Mouse (Mus musculus): ENCODE data around the gene Eya2. TPM values are rescaled to one million over a fixed set of nuclear protein-coding genes. Genes with fewer than 3 reads are reported as not detected.

Eya2 gene
- polyA plus RNA-seq, 1 experiment, result 4.3 TPM

DNA sequence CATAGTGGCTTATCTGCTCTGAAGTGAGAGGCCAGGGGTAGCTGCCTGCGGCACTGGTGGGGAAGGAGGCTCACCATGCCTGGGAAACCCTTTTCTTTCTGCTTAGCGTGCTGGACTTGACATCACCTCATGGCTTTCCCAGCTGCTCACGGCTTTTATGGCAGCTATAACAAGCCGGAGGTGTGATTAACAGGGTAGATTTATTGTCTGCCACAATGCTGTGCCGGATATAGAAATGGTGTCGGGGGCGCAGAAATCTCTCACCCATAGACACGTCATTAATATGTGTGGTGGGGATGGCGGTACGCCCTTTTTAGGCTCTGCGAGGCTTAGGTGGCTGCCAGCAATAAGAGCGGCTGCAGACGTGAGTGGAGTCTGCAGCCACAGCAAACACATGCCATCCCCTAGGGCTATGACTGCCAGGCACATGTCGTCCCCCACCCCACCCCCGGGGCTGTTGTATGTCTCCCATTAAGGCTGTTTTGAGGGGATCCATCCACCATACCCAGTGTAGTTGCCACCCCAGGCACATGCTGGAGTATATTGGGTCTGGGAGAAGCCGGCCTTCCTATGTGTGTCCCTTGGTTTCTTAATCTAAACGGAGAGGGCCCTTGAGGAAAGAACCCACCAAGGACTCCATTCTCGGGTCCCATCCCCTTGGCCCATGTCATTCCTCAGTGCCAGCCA lies 137.9 kb downstream of the Eya2 start:
- H3K4me3 ChIP-seq (ENCODE audit: insufficient read depth, low read length), result no peak overlapping the region
- H3K4me1 ChIP-seq (ENCODE audit: control insufficient read depth, insufficient read depth, low read length), result no peaks in the 10 kb centered on the region
- TF ChIP-seq CTCF (IDR thresholded peaks at IDR 0.05; ENCODE audit: borderline replicate concordance, insufficient read depth, low read length) (no peak), POLR2A (IDR thresholded peaks at IDR 0.05; ENCODE audit: low read depth, low read length) (no peak)
- no peak overlapping the region for H3K27ac ChIP-seq (ENCODE audit: insufficient read depth, low read length)

DNA sequence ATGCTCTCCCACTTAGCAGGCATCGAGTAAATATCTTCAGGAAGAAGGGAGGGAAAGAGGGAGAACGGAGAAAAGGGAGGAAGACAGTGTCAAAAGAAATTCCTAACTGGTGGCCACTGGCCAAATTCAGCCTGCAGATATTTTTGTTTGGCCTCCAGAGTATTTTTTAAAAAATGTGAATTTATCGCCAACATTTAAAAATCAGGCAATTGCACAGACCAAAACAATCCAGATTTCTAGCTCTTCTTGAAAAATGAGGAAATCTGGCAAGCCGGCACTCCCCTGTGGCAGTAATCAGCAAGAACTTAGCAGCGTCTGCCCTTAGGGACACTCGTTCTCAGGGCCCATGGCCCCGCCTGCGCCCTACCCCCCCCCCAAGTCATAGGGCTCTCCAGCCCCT lies 138.9 kb downstream of the Eya2 start:
- TF ChIP-seq POLR2A (IDR thresholded peaks at IDR 0.05; ENCODE audit: low read depth, low read length) (no peak), CTCF (IDR thresholded peaks at IDR 0.05; ENCODE audit: borderline replicate concordance, insufficient read depth, low read length) (no peak)
- no peaks in the 10 kb centered on the region for H3K4me1 ChIP-seq (ENCODE audit: control insufficient read depth, insufficient read depth, low read length)
- H3K27ac ChIP-seq (ENCODE audit: insufficient read depth, low read length), result no peak overlapping the region
- no peak overlapping the region for H3K4me3 ChIP-seq (ENCODE audit: insufficient read depth, low read length)

DNA sequence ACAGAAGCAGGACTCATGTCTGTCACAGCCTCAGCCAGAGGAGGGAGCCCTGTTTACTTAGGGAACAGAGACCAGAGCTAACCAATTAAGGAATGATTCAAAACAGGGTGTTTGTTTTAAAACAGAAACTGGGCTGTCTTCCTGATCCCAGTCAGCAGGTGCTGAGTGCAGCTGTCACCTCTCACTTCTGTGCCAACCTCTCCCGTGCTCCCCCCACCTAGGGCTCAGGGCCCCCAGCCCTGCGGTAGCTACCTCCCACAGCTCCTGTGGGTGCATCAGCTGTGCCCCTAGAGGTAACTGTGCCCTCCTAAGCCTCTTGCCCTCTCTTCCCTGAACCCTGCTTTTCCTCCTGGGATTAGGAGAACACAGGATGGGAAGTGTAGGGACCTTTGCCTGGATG lies 141.5 kb downstream of the Eya2 start:
- H3K4me3 ChIP-seq (ENCODE audit: insufficient read depth, low read length), result no peak overlapping the region
- no peaks in the 10 kb centered on the region for H3K4me1 ChIP-seq (ENCODE audit: control insufficient read depth, insufficient read depth, low read length)
- no peak overlapping the region for H3K27ac ChIP-seq (ENCODE audit: insufficient read depth, low read length)
- TF ChIP-seq POLR2A (IDR thresholded peaks at IDR 0.05; ENCODE audit: low read depth, low read length), result no peak
- TF ChIP-seq CTCF (IDR thresholded peaks at IDR 0.05; ENCODE audit: borderline replicate concordance, insufficient read depth, low read length), result no peak

DNA sequence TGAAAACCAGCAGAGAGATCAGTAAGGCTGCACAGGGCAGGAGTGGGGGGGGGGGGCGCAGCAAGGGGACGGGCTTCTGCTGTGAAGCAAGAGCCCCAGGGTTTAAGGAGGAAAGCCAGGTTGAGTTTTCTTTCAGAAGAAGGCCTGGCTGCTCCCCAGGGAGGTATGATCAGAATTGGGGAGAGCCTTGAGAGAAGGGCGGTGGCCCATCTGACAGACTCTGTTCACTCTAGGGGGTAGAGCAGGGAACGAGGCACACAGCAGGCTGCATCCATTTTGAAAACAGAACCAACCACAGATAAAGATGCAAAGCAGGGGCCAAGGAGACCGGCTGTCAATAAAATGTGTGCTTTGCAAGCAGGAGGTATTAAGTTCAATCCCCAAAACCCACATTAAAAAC lies 145.5 kb downstream of the Eya2 start:
- no peak overlapping the region for H3K27ac ChIP-seq (ENCODE audit: insufficient read depth, low read length)
- TF ChIP-seq CTCF (IDR thresholded peaks at IDR 0.05; ENCODE audit: borderline replicate concordance, insufficient read depth, low read length), result no peak
- TF ChIP-seq POLR2A (IDR thresholded peaks at IDR 0.05; ENCODE audit: low read depth, low read length), result no peak
- H3K4me3 ChIP-seq (ENCODE audit: insufficient read depth, low read length), result no peak overlapping the region
- H3K4me1 ChIP-seq (ENCODE audit: control insufficient read depth, insufficient read depth, low read length), result no peaks in the 10 kb centered on the region

DNA sequence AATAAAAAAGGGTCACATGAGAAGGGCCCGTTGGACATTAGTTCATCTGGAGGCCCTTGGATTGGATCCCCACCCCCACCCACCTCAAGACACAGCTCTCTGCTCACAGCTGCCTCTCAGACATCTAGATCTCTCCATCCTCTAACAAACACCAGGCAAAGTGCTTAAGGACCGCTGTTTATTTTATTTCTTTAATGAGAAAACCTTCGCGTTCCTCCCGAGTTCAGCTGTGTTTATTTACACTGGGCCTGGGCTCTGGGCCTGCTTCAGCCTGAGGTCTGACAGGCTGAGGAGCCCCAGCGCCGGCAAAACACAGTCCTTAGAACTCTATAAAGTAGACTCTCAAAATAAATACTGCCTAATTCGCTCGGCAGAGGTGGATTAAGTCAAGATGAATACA lies 146.2 kb downstream of the Eya2 start:
- TF ChIP-seq CTCF (IDR thresholded peaks at IDR 0.05; ENCODE audit: borderline replicate concordance, insufficient read depth, low read length) (no peak), POLR2A (IDR thresholded peaks at IDR 0.05; ENCODE audit: low read depth, low read length) (no peak)
- Histone ChIP-seq H3K27ac (ENCODE audit: insufficient read depth, low read length) (no peak overlapping the region), H3K4me1 (ENCODE audit: control insufficient read depth, insufficient read depth, low read length) (no peaks in the 10 kb centered on the region)

DNA sequence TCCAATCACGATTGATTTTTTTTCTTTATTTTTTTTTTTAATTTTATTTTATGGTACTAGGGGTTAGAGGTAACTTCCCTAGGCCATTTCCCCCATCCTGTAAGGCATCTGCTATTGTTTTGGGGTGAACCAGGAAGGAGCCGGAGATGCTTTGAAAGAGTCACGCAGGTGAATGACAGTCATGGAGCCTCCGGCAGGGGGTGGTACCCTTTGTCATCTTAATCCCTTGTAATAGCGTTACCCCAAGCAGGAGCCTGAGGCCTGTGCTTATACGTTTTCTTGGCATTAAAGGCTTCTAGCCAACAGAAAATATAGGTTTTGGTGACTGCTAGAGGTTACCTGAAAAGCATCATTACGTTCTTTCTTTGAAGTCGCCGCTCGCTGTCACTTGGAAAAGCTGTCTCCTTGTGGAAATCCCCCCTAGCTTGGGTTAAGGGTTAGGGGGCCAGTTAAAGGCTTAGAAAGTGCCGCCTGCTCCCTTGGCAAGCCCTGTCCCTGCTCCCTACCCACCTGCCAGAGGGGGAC lies 146.8 kb downstream of the Eya2 start:
- Histone ChIP-seq H3K4me1 (ENCODE audit: control insufficient read depth, insufficient read depth, low read length) (no peaks in the 10 kb centered on the region), H3K4me3 (ENCODE audit: insufficient read depth, low read length) (no peak overlapping the region), H3K27ac (ENCODE audit: insufficient read depth, low read length) (no peak overlapping the region)
- TF ChIP-seq CTCF (IDR thresholded peaks at IDR 0.05; ENCODE audit: borderline replicate concordance, insufficient read depth, low read length) (no peak), POLR2A (IDR thresholded peaks at IDR 0.05; ENCODE audit: low read depth, low read length) (no peak)

More for the DNA sequence above, 146.2 kb downstream of the Eya2 start:
- H3K4me3 ChIP-seq (ENCODE audit: insufficient read depth, low read length), result no peak overlapping the region

DNA sequence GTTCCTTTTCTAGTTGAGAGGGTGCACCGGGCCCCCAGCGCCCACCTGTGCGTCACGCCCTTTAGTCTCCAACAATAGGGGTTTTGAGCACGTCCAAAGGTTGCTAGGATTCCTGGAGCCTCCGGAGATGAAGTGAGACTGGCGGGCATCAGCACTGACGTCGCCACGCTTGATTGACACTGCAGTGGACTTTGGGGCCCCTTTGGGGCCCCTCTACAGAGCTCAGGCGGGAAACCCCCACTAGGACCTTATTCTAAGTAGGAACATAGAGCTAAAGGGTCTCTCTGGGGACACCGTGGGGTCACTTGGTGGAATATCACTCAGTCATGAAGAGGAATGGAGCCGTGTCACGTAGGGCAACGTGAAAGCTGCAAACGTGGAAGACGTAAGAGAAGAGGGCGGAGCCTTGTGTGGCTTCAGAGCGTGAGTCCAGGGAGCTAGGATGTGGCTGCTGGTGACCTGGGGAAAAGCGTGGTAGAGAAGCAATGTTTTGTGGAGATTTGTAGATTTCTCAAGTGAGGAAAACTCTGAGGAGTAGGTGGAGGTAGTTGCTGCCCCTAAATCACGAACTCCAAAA lies 147.5 kb downstream of the Eya2 start:
- TF ChIP-seq CTCF (IDR thresholded peaks at IDR 0.05; ENCODE audit: borderline replicate concordance, insufficient read depth, low read length) (no peak), POLR2A (IDR thresholded peaks at IDR 0.05; ENCODE audit: low read depth, low read length) (no peak)
- Histone ChIP-seq H3K4me3 (ENCODE audit: insufficient read depth, low read length) (no peak overlapping the region), H3K4me1 (ENCODE audit: control insufficient read depth, insufficient read depth, low read length) (no peaks in the 10 kb centered on the region), H3K27ac (ENCODE audit: insufficient read depth, low read length) (no peak overlapping the region)

DNA sequence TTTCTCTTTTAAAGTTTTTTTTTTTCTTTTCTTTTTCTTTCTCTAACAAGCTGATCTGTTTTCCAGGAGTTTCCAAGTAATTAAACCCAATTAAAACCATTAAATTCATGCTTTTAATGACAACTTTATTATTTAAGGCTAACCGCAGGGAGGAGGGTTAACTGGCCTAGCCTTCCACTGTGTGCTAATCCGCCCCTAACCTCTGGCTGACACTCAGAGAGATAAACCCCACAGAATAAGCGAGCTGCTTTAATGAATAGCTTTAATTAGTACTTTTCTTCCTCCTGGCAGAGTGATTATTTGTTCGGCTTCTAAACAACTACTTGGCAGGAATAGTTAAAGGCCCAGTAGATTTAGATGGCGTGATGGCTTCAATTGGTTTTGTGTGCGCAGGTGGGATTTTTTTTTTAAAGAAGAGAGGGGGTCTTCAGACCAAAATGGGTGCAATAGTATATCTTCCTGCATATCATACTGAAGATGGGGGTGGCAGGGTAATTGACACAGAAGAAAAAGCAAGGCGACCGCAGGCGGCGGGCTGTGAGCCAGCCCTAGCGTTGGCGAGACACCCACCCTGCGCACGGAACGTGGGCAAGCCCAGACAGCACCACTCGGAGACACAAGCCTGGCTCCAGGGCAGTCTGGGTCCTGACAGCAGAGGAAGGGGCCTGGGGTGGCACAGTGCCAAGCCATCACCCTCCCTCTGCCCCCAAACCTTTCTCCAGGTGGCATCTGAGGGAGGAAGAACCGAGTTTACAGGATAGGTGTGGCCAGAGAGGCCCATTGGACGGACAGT lies 150.7 kb downstream of the Eya2 start:
- no peak overlapping the region for H3K4me3 ChIP-seq (ENCODE audit: insufficient read depth, low read length)
- no peak overlapping the region for H3K27ac ChIP-seq (ENCODE audit: insufficient read depth, low read length)
- no peaks in the 10 kb centered on the region for H3K4me1 ChIP-seq (ENCODE audit: control insufficient read depth, insufficient read depth, low read length)
- no peak for TF ChIP-seq POLR2A (IDR thresholded peaks at IDR 0.05; ENCODE audit: low read depth, low read length)
- TF ChIP-seq CTCF (IDR thresholded peaks at IDR 0.05; ENCODE audit: borderline replicate concordance, insufficient read depth, low read length), result no peak

DNA sequence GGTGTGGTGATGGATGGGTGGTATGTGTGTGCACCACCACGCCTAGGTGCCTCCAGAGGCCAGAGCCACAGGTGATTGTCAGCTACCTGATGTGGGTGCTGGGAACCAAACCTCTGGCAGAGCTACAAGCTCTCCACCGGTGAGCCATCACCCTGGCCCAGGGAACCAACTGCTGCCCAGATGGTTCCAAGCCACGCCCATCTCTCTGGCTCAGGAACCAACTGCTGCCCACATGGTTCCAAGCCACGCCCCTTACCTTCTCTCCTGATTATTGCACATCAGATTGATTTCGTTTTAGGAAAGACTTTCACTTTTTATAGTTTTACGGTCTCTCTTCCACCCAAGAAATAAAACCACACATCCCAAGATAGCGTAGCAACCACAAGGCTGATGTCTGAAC lies 153.1 kb downstream of the Eya2 start:
- no peak overlapping the region for H3K4me3 ChIP-seq (ENCODE audit: insufficient read depth, low read length)
- TF ChIP-seq POLR2A (IDR thresholded peaks at IDR 0.05; ENCODE audit: low read depth, low read length) (no peak), CTCF (IDR thresholded peaks at IDR 0.05; ENCODE audit: borderline replicate concordance, insufficient read depth, low read length) (no peak)
- no peak overlapping the region for H3K27ac ChIP-seq (ENCODE audit: insufficient read depth, low read length)
- no peaks in the 10 kb centered on the region for H3K4me1 ChIP-seq (ENCODE audit: control insufficient read depth, insufficient read depth, low read length)

DNA sequence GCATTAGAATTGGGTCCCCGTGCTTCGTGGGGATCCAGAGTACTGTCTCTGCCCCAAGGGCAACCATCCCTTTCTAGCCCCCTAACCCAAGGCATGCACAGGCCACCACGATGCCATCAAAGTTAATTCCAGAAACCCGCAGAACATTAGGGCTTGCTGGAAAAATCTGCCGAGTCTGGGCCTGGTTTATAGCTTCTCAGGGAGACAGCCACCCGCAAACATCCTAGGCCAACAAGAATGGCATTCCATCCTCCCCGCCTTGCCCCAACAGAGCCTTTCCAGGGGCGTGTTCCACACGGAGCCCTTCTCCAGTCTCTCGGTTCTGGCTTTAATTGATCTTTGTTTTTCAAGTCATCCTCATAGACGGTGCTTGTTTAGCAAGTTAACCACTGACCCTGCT lies 153.6 kb downstream of the Eya2 start:
- no peaks in the 10 kb centered on the region for H3K4me1 ChIP-seq (ENCODE audit: control insufficient read depth, insufficient read depth, low read length)
- H3K4me3 ChIP-seq (ENCODE audit: insufficient read depth, low read length), result no peak overlapping the region
- H3K27ac ChIP-seq (ENCODE audit: insufficient read depth, low read length), result no peak overlapping the region
- no peak for TF ChIP-seq CTCF (IDR thresholded peaks at IDR 0.05; ENCODE audit: borderline replicate concordance, insufficient read depth, low read length)
- TF ChIP-seq POLR2A (IDR thresholded peaks at IDR 0.05; ENCODE audit: low read depth, low read length), result no peak
